Mouse (Mus musculus) heart, embryonic 10.5 days (tissue): ENCODE results near the gene Tpte. TPM values are rescaled to one million over a fixed set of nuclear protein-coding genes. Genes with fewer than 3 reads are reported as not detected.

Source experiments
- DNase-seq: peaks from one replicate; pipeline ENCODE4 v3.0.0-alpha.2; 2017; ENCODE audit warnings: low spot score
- H3K27ac ChIP-seq: fragments of 300-500 bp; sonication (generic); 2 replicates; pipeline ENCODE4 v1.5.1; 2016; ENCODE audit warnings: mild to moderate bottlenecking
- H3K27me3 ChIP-seq: fragments of 300-500 bp; sonication (generic); 2 replicates; pipeline ENCODE4 v1.6.1; 2016; ENCODE audit warnings: mild to moderate bottlenecking; ENCODE audit not compliant: poor library complexity, insufficient read depth, severe bottlenecking
- H3K36me3 ChIP-seq: fragments of 300-500 bp; sonication (generic); 2 replicates; pipeline ENCODE4 v1.6.1; 2016; ENCODE audit warnings: mild to moderate bottlenecking, moderate library complexity
- H3K4me1 ChIP-seq: fragments of 300-500 bp; sonication (generic); 2 replicates; pipeline ENCODE4 v1.6.1; 2016; ENCODE audit warnings: mild to moderate bottlenecking
- H3K4me3 ChIP-seq: fragments of 300-500 bp; sonication (generic); 2 replicates; pipeline ENCODE4 v1.5.1; 2016; ENCODE audit warnings: mild to moderate bottlenecking, moderate library complexity
- H3K9me3 ChIP-seq: fragments of 300-500 bp; sonication (generic); 2 replicates; pipeline ENCODE4 v1.6.1; 2016; ENCODE audit warnings: mild to moderate bottlenecking, moderate library complexity
- WGBS: fragments of 180-500 bp; shearing (Covaris S2); methylation state at CpG from one replicate; pipeline ENCODE4 v1.1.7; 2016; 5-methylcytosine and 5-hydroxymethylcytosine counted together
- polyA plus RNA-seq: library from polyadenylated mRNA; unstranded; fragments of >200 nt; fragmentation: Nextera tagmentation; extraction: Ambion mirVana; gene quantifications from 2 replicates; pipeline ENCODE4 v1.2.1, GENCODE M21; 2016

The Tpte gene
- polyA plus RNA-seq, 1 experiment from 2014 or later = not detected

GRCm38 (mm10) chr8:22411282-22411702 lies 128.1 kb downstream of the Tpte start, which contains the start of gene Mrps31:
TSS of gene Mrps31 (plus strand) at chr8:22411361.
- peak; percentile 92 for DNase-seq
- Histone ChIP-seq H3K4me1 (peaks cover 14% of the 10 kb centered on the region; the same call in 1 of the 2 replicates), H3K36me3 (peaks cover 8% of the 10 kb centered on the region), H3K27me3 (peaks cover 4% of the 10 kb centered on the region; the same call in 1 of the 2 replicates), H3K9me3 (no peaks in the 10 kb centered on the region), H3K27ac (peak within 1 kb of the TSS; percentile 95), H3K4me3 (peak within 1 kb of the TSS; percentile 95)
- under 1% methylated on average over 25 of the region's 25 CpGs for WGBS

GRCm38 (mm10) chr8:22411971-22412370 lies 128.7 kb downstream of the Tpte start:
- peaks cover 4% of the 10 kb centered on the region; the same call in 1 of the 2 replicates for H3K27me3 ChIP-seq
- WGBS = 12% methylated on average over 8 of the region's 8 CpGs
- peak overlapping the region; percentile 95; the same call in 1 of the 2 replicates for H3K27ac ChIP-seq
- no peaks in the 10 kb centered on the region for H3K9me3 ChIP-seq
- H3K4me1 ChIP-seq = peaks cover 14% of the 10 kb centered on the region; the same call in 1 of the 2 replicates
- no peak for DNase-seq
- peaks cover 14% of the 10 kb centered on the region for H3K36me3 ChIP-seq
- H3K4me3 ChIP-seq = peak overlapping the region; percentile 95

Other genes with a start within 250 kb of the Tpte start
- gene Atp7b, start 223.1 kb upstream of the Tpte start, polyA plus RNA-seq = 3.4 and 3.8 TPM in 2 replicates
- 20.3 and 34.6 TPM in 2 replicates for gene Alg11, start 222.7 kb upstream of the Tpte start, polyA plus RNA-seq
- 0.09 TPM in 1 of 2 replicates, not detected in the other for gene Nek5, start 158.4 kb upstream of the Tpte start, polyA plus RNA-seq
- gene Nek3, start 117.0 kb upstream of the Tpte start, polyA plus RNA-seq = 5.4 and 6.1 TPM in 2 replicates
- gene Ckap2, start 97.6 kb upstream of the Tpte start, polyA plus RNA-seq = 37.4 and 38.9 TPM in 2 replicates
- gene Vps36, start 90.6 kb upstream of the Tpte start, polyA plus RNA-seq = 26.6 and 31.5 TPM in 2 replicates
- gene Thsd1, start 56.1 kb upstream of the Tpte start, polyA plus RNA-seq = 12.2 and 15.4 TPM in 2 replicates
- 16.3 and 22.8 TPM in 2 replicates for gene Slc25a15, start 115.2 kb downstream of the Tpte start, polyA plus RNA-seq
- 47.6 and 49.7 TPM in 2 replicates for gene Mrps31, start 127.9 kb downstream of the Tpte start, polyA plus RNA-seq